Mouse (Mus musculus): ENCODE data around the gene Adra1d. TPM values are rescaled to one million over a fixed set of nuclear protein-coding genes. Genes with fewer than 3 reads are reported as not detected.

Gene Adra1d
- polyA plus RNA-seq, 1 experiment = 0.48 TPM

DNA sequence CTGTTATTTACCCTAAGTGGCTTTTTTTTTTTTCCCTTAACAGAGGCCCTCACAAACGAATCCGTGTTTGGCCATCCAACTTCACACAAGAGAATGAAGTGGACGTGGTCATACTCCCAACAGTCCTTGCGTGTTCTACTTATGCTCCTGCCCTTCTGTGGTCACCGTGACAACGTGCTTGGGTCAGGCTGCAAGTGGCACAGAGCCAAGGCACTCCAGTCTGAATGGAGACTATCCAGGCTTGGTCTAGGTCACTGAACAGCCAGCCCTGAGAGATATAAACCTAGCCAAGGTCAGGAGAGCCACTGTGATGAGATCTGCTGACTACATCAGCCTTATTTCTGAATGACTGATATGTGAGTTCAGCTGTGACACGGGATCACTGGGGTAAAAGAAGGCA is 23.7 kb downstream of the Adra1d start:
- DNase-seq (ENCODE audit: low read depth) = peak; percentile 53

DNA sequence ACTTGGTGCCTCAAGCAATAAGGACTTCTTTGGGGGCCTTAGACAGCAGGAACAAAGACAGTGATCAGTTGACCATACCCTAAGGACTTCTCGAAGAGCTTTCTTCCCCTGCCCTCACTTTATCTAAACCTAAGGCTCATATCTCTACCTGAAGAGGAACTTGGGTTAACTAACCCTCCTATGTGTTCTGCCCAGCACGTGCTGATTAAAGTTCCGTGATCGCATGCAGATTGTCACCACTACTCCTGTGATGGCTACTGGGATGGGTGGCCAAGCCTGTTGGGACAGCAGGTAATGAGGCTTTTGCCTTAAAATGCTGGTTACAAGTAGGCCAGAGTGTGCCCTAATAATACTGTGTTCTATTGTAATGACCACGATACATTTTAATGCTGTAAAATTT is 26.9 kb downstream of the Adra1d start:
- no peak for DNase-seq (ENCODE audit: low read depth)
- TF ChIP-seq CTCF (IDR thresholded peaks at IDR 0.05; ENCODE audit: borderline replicate concordance, extremely low read depth, insufficient read depth, insufficient read length) (no peak), POLR2A (IDR thresholded peaks at IDR 0.05; ENCODE audit: borderline replicate concordance, extremely low read depth, insufficient read depth, insufficient read length, poor library complexity, severe bottlenecking) (no peak)

More for the DNA sequence above, 23.7 kb downstream of the Adra1d start:
- TF ChIP-seq POLR2A (IDR thresholded peaks at IDR 0.05; ENCODE audit: borderline replicate concordance, extremely low read depth, insufficient read depth, insufficient read length, poor library complexity, severe bottlenecking) (no peak), CTCF (IDR thresholded peaks at IDR 0.05; ENCODE audit: borderline replicate concordance, extremely low read depth, insufficient read depth, insufficient read length) (no peak)

DNA sequence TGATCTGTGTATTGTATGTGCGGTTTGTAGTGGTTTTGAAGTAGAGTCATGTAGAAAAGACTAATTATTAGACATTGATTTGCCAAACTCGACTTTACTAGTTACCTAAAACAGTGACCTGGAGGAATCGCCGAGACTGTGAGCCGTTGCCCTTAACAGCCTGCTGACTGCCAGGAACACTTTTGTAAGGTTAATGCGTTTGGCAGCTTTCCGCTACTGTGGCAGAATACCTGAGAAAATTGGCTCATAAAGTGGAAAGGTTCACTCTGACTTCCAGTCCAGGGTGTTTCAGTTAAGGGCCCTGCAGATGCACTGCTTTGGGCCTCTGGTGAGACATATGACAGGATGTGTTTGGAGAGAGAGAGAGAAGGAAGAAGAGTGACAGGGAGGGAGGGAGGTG is 30.8 kb downstream of the Adra1d start:
- no peak for TF ChIP-seq CTCF (IDR thresholded peaks at IDR 0.05; ENCODE audit: borderline replicate concordance, extremely low read depth, insufficient read depth, insufficient read length)
- TF ChIP-seq POLR2A (IDR thresholded peaks at IDR 0.05; ENCODE audit: borderline replicate concordance, extremely low read depth, insufficient read depth, insufficient read length, poor library complexity, severe bottlenecking) = no peak
- no peak for DNase-seq (ENCODE audit: low read depth)

DNA sequence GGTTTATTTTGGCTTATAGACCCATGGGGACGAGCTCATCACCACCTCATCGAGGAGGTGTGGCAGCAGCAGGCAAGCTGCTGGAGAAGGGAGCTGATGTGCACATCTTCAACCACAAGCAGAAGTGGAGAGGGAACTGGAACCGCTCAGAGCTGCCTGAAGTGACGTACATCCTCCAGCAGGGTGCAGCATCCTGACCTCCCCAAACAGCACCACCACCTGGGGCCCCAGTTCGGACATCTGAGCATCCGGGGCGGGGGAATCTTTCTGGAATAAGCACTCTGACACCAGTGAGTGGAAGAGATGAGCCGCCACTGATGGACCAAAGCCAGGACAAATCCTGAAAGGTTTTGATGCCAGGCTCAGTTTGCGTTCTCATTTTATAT is 31.5 kb downstream of the Adra1d start:
- TF ChIP-seq CTCF (IDR thresholded peaks at IDR 0.05; ENCODE audit: borderline replicate concordance, extremely low read depth, insufficient read depth, insufficient read length) = peak; percentile 66
- TF ChIP-seq POLR2A (IDR thresholded peaks at IDR 0.05; ENCODE audit: borderline replicate concordance, extremely low read depth, insufficient read depth, insufficient read length, poor library complexity, severe bottlenecking) = no peak
- peak; percentile 57 for DNase-seq (ENCODE audit: low read depth)

GRCm38 (mm10) chr2:131529898-131530622 is 32.0 kb downstream of the Adra1d start:
- DNase-seq (ENCODE audit: low read depth) = peak; percentile 80
- TF ChIP-seq POLR2A (IDR thresholded peaks at IDR 0.05; ENCODE audit: borderline replicate concordance, extremely low read depth, insufficient read depth, insufficient read length, poor library complexity, severe bottlenecking) (no peak), CTCF (IDR thresholded peaks at IDR 0.05; ENCODE audit: borderline replicate concordance, extremely low read depth, insufficient read depth, insufficient read length) (peak; percentile 84)

GRCm38 (mm10) chr2:131527061-131527460 is 35.0 kb downstream of the Adra1d start:
- DNase-seq (ENCODE audit: low read depth) = peak; percentile 44
- peak; percentile 53; the same call in 1 of the 2 replicates for TF ChIP-seq CTCF (IDR thresholded peaks at IDR 0.05; ENCODE audit: borderline replicate concordance, extremely low read depth, insufficient read depth, insufficient read length)
- no peak for TF ChIP-seq POLR2A (IDR thresholded peaks at IDR 0.05; ENCODE audit: borderline replicate concordance, extremely low read depth, insufficient read depth, insufficient read length, poor library complexity, severe bottlenecking)

DNA sequence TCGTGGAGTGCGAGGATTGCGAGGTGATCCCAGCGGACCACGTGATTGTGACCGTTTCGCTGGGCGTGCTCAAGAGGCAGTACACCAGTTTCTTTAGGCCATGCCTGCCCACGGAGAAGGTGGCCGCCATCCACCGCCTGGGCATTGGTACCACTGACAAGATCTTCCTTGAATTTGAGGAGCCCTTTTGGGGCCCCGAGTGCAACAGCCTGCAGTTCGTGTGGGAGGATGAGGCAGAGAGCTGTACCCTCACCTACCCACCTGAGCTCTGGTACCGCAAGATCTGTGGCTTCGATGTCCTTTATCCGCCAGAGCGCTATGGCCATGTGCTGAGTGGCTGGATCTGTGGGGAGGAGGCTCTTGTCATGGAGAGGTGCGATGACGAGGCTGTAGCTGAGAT is 41.3 kb downstream of the Adra1d start:
- no peak for DNase-seq (ENCODE audit: low read depth)
- no peak for TF ChIP-seq POLR2A (IDR thresholded peaks at IDR 0.05; ENCODE audit: borderline replicate concordance, extremely low read depth, insufficient read depth, insufficient read length, poor library complexity, severe bottlenecking)
- no peak for TF ChIP-seq CTCF (IDR thresholded peaks at IDR 0.05; ENCODE audit: borderline replicate concordance, extremely low read depth, insufficient read depth, insufficient read length)

DNA sequence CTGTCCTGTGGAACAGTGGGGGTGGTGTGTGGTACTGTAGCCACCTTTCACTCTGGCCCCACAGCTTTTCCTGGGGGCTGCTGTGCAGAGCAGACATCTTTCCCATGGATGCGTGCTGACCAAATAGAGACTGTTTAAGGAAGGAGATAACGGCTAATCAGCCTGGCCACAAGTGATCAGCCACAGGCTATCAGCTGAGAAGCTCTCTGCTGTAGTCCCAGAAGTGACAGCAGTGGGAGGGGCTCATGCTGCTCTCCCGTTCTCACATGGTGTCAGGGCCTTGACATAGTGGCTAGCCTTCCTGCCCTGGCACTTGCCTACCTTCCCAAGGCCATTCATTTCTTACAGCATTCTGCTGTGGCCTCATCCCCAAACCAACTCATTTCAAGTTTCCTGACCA is 43.3 kb downstream of the Adra1d start:
- TF ChIP-seq CTCF (IDR thresholded peaks at IDR 0.05; ENCODE audit: borderline replicate concordance, extremely low read depth, insufficient read depth, insufficient read length) = no peak
- TF ChIP-seq POLR2A (IDR thresholded peaks at IDR 0.05; ENCODE audit: borderline replicate concordance, extremely low read depth, insufficient read depth, insufficient read length, poor library complexity, severe bottlenecking) = no peak
- DNase-seq (ENCODE audit: low read depth) = no peak

- TF ChIP-seq CTCF (IDR thresholded peaks at IDR 0.05; ENCODE audit: borderline replicate concordance, extremely low read depth, insufficient read depth, insufficient read length) (no peak), POLR2A (IDR thresholded peaks at IDR 0.05; ENCODE audit: borderline replicate concordance, extremely low read depth, insufficient read depth, insufficient read length, poor library complexity, severe bottlenecking) (no peak)
Measured at GRCm38 (mm10) chr2:131517550-131517949, 44.5 kb downstream of the Adra1d start.

GRCm38 (mm10) chr2:131514055-131514621 is 47.9 kb downstream of the Adra1d start:
- TF ChIP-seq CTCF (IDR thresholded peaks at IDR 0.05; ENCODE audit: borderline replicate concordance, extremely low read depth, insufficient read depth, insufficient read length) (peak; percentile 24; the same call in 1 of the 2 replicates), POLR2A (IDR thresholded peaks at IDR 0.05; ENCODE audit: borderline replicate concordance, extremely low read depth, insufficient read depth, insufficient read length, poor library complexity, severe bottlenecking) (no peak)
- DNase-seq (ENCODE audit: low read depth) = no peak

More at GRCm38 (mm10) chr2:131517550-131517949, 44.5 kb downstream of the Adra1d start:
- DNase-seq (ENCODE audit: low read depth) = no peak

DNA sequence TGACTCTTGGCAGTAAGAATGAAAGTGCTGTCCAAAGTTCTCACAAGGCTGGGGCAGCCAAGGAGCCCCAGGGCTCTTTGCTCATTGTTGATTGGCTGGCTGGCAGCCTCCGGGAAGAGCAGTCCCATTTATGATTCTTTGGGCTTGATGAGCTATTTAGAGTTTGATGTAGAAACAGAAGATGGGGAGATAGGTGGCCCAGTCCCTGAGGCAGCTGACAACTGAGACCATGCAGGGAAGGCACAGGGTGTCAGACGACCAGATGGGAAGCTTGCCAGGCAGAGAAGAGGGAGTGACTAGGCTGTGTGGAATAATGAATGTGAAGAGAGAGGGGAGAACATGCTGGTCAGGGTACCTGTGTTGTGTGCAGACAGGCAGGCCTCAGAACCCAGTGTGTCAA is 48.6 kb downstream of the Adra1d start:
- TF ChIP-seq POLR2A (IDR thresholded peaks at IDR 0.05; ENCODE audit: borderline replicate concordance, extremely low read depth, insufficient read depth, insufficient read length, poor library complexity, severe bottlenecking) (no peak), CTCF (IDR thresholded peaks at IDR 0.05; ENCODE audit: borderline replicate concordance, extremely low read depth, insufficient read depth, insufficient read length) (no peak)
- DNase-seq (ENCODE audit: low read depth) = peak; percentile 60

- DNase-seq (ENCODE audit: low read depth) = no peak
- no peak for TF ChIP-seq POLR2A (IDR thresholded peaks at IDR 0.05; ENCODE audit: borderline replicate concordance, extremely low read depth, insufficient read depth, insufficient read length, poor library complexity, severe bottlenecking)
- no peak for TF ChIP-seq CTCF (IDR thresholded peaks at IDR 0.05; ENCODE audit: borderline replicate concordance, extremely low read depth, insufficient read depth, insufficient read length)
Measured at GRCm38 (mm10) chr2:131510531-131510930, 51.6 kb downstream of the Adra1d start.

All from brain, embryonic 14.5 days (tissue).